Comparison of ENCODE assay signal across 14 mouse cellular contexts in the genomic region with DNA sequence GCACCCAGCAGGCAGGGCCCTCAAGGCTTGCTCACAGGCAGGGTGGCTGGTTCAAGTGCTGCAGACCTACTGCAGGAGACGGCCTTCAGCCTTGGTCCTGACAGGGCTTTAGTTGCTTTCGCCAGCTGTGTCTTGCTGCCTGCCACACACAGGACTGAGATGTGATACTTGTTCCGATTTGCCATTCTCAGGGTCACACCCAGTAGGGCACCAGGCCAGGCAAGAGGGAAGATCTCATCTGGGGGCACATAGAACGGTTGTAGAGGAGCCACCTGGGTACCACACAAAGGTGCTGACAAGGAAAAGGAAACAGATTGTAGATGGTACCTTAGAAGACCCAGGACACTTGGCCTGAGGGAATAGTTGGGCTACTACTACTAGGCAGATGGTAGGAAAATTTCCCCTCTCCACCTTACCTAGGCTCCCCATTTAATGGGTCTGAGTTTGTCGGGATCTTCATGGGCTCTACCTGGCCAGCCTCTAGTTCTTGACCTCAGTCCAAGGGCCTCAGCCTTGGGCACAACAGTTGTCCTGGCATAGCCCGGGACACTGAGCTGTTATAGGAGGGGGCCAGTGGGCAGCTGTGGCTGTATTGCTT.
"Had no signal": no experiment of that assay in that cellular context is flagged by ENCODE, and none has a peak within 500 bp of the region (broad histone marks: within the 10 kb centered on the region; RNA-seq: fewer than 3 reads in every experiment).

No protein-coding gene starts in this region.

- DNase-seq: kidney, postnatal 25 days; layer of hippocampus, adult 9-11 months; liver; lung, adult 18-20 months; thymus, adult 18-20 months; thymus, postnatal 36 days had no signal

- H3K27ac ChIP-seq: kidney, postnatal 0 days; layer of hippocampus, adult 2 months; limb, embryonic 10.5 days; limb, embryonic 13.5 days; liver, embryonic 12.5 days; liver, embryonic 15.5 days; macrophage; midbrain, embryonic 13.5 days had no signal

- H3K4me3 ChIP-seq: layer of hippocampus, adult 2 months; limb, embryonic 10.5 days; limb, embryonic 13.5 days; liver, embryonic 12.5 days; liver, embryonic 15.5 days; midbrain, embryonic 13.5 days had no signal
